7 mouse cellular contexts compared by ENCODE assay signal in genomic region chr14:101946711-101947516, GRCm38 (mm10).
DNase-seq lines count a peak whose midpoint lies in the region; ATAC-seq and TF ChIP-seq lines count a peak whose summit lies in the region.

No protein-coding gene starts in this region.

- peak overlapping the region; percentile 41 for H3K4me3 ChIP-seq in cerebellum, adult 2 months (replicated peaks; ENCODE audit: insufficient read depth, low read depth, low read length)
- H3K4me3 ChIP-seq in forebrain, embryonic 16.5 days (replicated peaks; ENCODE audit: low read length), result no peak overlapping the region
- no peak overlapping the region for H3K4me3 ChIP-seq in stomach, embryonic 15.5 days (replicated peaks)

- H3K4me1 ChIP-seq in cerebellum, adult 2 months (ENCODE audit: control insufficient read depth, insufficient read depth, low read length), result no peaks in the 10 kb centered on the region
- H3K4me1 ChIP-seq in forebrain, embryonic 16.5 days (replicated peaks; ENCODE audit: control insufficient read depth, insufficient read depth, low read length), result no peaks in the 10 kb centered on the region
- H3K4me1 ChIP-seq in stomach, embryonic 15.5 days, result no peaks in the 10 kb centered on the region

- ATAC-seq in forebrain, embryonic 16.5 days, result peak; percentile 75
- peak; percentile 78 for ATAC-seq in megakaryocyte progenitor cell, adult 5-6 weeks (replicated peaks; ENCODE audit: poor library complexity)
- no peak for ATAC-seq in stomach, embryonic 15.5 days (ENCODE audit: insufficient read depth, low FRiP score, low read depth)

- H3K36me3 ChIP-seq in forebrain, embryonic 16.5 days (ENCODE audit: control insufficient read depth, insufficient read depth), result no peaks in the 10 kb centered on the region
- no peaks in the 10 kb centered on the region for H3K36me3 ChIP-seq in stomach, embryonic 15.5 days

- 42% methylated on average over 21 of the region's 21 CpGs for WGBS in cerebellum, adult 2 months
- WGBS in forebrain, embryonic 16.5 days, result 52% methylated on average over 21 of the region's 21 CpGs
- 55% methylated on average over 21 of the region's 21 CpGs for WGBS in stomach, embryonic 15.5 days

- H3K4me2 ChIP-seq in forebrain, embryonic 16.5 days (ENCODE audit: low read length), result 0 out of 2 replicates have a peak overlapping the region, but pooled peaks have one; percentile 25
- H3K4me2 ChIP-seq in stomach, embryonic 15.5 days, result 0 out of 2 replicates have a peak overlapping the region, but pooled peaks have one; percentile 3

- no peak overlapping the region for H3K27ac ChIP-seq in cerebellum, adult 2 months (ENCODE audit: insufficient read depth, low read length)
- 0 out of 2 replicates have a peak overlapping the region, but pooled peaks have one; percentile 39 for H3K27ac ChIP-seq in forebrain, embryonic 16.5 days (ENCODE audit: low read length)
- H3K27ac ChIP-seq in stomach, embryonic 15.5 days, result no peak overlapping the region

- no peaks in the 10 kb centered on the region for H3K27me3 ChIP-seq in cerebellum, adult 2 months (ENCODE audit: control insufficient read depth, insufficient read depth, low read length)
- H3K27me3 ChIP-seq in forebrain, embryonic 16.5 days (replicated peaks; ENCODE audit: control insufficient read depth, insufficient read depth, low read length), result no peaks in the 10 kb centered on the region
- no peaks in the 10 kb centered on the region for H3K27me3 ChIP-seq in stomach, embryonic 15.5 days (replicated peaks)

- DNase-seq in thymus, postnatal 4 days, result peak; percentile 33
- DNase-seq in thymus, postnatal 14 days, result no peak
- peak; percentile 30 to 38 for DNase-seq in cerebellum, adult 2 months
- DNase-seq in layer of hippocampus, adult 11-12 months (ENCODE audit: low spot score), result peak; percentile 53

- H3K9ac ChIP-seq in forebrain, embryonic 16.5 days (replicated peaks; ENCODE audit: low read depth, low read length), result no peak overlapping the region
- H3K9ac ChIP-seq in stomach, embryonic 15.5 days, result no peak overlapping the region

- no peak for TF ChIP-seq POLR2A in cerebellum, adult 2 months (IDR thresholded peaks at IDR 0.05; ENCODE audit: borderline replicate concordance, insufficient read depth, low read length)

- H3K9me3 ChIP-seq in forebrain, embryonic 16.5 days (ENCODE audit: control insufficient read depth, low read length), result no peaks in the 10 kb centered on the region
- no peaks in the 10 kb centered on the region for H3K9me3 ChIP-seq in stomach, embryonic 15.5 days

- peak; percentile 68 for TF ChIP-seq CTCF in cerebellum, adult 2 months (IDR thresholded peaks at IDR 0.05; ENCODE audit: borderline replicate concordance, insufficient read depth, low read depth, low read length)
